Mouse (Mus musculus) myocyte (in vitro differentiated cells): ENCODE measurements around the gene Anks1. TPM values are rescaled to one million over a fixed set of nuclear protein-coding genes. Genes with fewer than 3 reads are reported as not detected.

Source experiments
- H3K27me3 ChIP-seq: one replicate; pipeline ENCODE4 v1.6.1; 2011; ENCODE audit not compliant: control insufficient read depth, insufficient read depth, insufficient read length
- H3K36me3 ChIP-seq: one replicate; pipeline ENCODE4 v1.6.1; 2011; ENCODE audit not compliant: control insufficient read depth, insufficient read depth
- H3K4me2 ChIP-seq: one replicate; pipeline ENCODE4 v1.6.1; 2011; ENCODE audit warnings: low read depth, control low read depth
- H3K4me3 ChIP-seq: one replicate; pipeline ENCODE4 v1.5.1; 2011; ENCODE audit warnings: mild to moderate bottlenecking, control low read depth, moderate library complexity
- H3K79me2 ChIP-seq: one replicate; pipeline ENCODE4 v1.6.1; 2011; ENCODE audit not compliant: control insufficient read depth, insufficient read depth
- H3ac ChIP-seq: one replicate; pipeline ENCODE4 v1.6.1; 2011; ENCODE audit not compliant: control insufficient read depth, insufficient read length
- CEBPB ChIP-seq: IDR thresholded peaks from 2 replicates; pipeline ENCODE4 v1.6.1; 2011; ENCODE audit warnings: mild to moderate bottlenecking, moderate library complexity; ENCODE audit not compliant: poor library complexity, insufficient read depth, severe bottlenecking
- E2F4 ChIP-seq: IDR thresholded peaks from one replicate; pipeline ENCODE4 v1.6.1; 2011; ENCODE audit warnings: mild to moderate bottlenecking, control low read depth, moderate library complexity; ENCODE audit not compliant: insufficient read depth
- MAX ChIP-seq: IDR thresholded peaks from one replicate; pipeline ENCODE4 v1.6.1; 2011; ENCODE audit warnings: low read depth, mild to moderate bottlenecking, control low read depth
- MYOD1 ChIP-seq, 3 experiments: IDR thresholded peaks; one replicate each; pipeline ENCODE4 v1.6.1; 2011; ENCODE audit warnings: control low read depth in 2 of 3, low read depth in 2 of 3, mild to moderate bottlenecking in 2 of 3, moderate library complexity in 1 of 3; ENCODE audit not compliant: insufficient read length in 2 of 3, control insufficient read depth in 1 of 3
- MYOG ChIP-seq, 3 experiments: IDR thresholded peaks; one replicate each; pipeline ENCODE4 v1.6.1; 2011; ENCODE audit warnings: control low read depth in 2 of 3, low read depth in 2 of 3, mild to moderate bottlenecking in 2 of 3; ENCODE audit not compliant: insufficient read length in 2 of 3, control insufficient read depth in 1 of 3, insufficient read depth in 1 of 3
- POLR2A ChIP-seq: IDR thresholded peaks from one replicate; pipeline ENCODE4 v1.6.1; 2011; ENCODE audit warnings: low read depth, mild to moderate bottlenecking, control low read depth, moderate library complexity; ENCODE audit not compliant: insufficient read length
- POLR2AphosphoS2 ChIP-seq: IDR thresholded peaks from one replicate; pipeline ENCODE4 v1.6.1; 2011; ENCODE audit warnings: low read depth, control low read depth; ENCODE audit not compliant: insufficient read length
- REST ChIP-seq: IDR thresholded peaks from one replicate; pipeline ENCODE4 v1.6.1; 2011; ENCODE audit warnings: mild to moderate bottlenecking, control low read depth, moderate library complexity; ENCODE audit not compliant: insufficient read depth, insufficient read length
- SRF ChIP-seq: IDR thresholded peaks from one replicate; pipeline ENCODE4 v1.6.1; 2011; ENCODE audit warnings: low read depth; ENCODE audit not compliant: control insufficient read depth, insufficient read length
- TCF12 ChIP-seq: IDR thresholded peaks from one replicate; pipeline ENCODE4 v1.6.1; 2011; ENCODE audit warnings: mild to moderate bottlenecking, control low read depth; ENCODE audit not compliant: poor library complexity, insufficient read depth, severe bottlenecking
- TCF3 ChIP-seq: IDR thresholded peaks from one replicate; pipeline ENCODE4 v1.6.1; 2011; ENCODE audit warnings: low read depth, control low read depth; ENCODE audit not compliant: insufficient read length
- USF1 ChIP-seq: IDR thresholded peaks from one replicate; pipeline ENCODE4 v1.6.1; 2011; ENCODE audit warnings: low read depth, mild to moderate bottlenecking, control low read depth, moderate library complexity
- polyA plus RNA-seq: library from polyadenylated mRNA; unstranded; fragments of >200 nt; fragmentation: generic; extraction: Trizol; gene quantifications from one replicate; pipeline ENCODE4 v1.2.1, GENCODE M21; 2012; ENCODE audit warnings: missing spikeins

The Anks1 gene
- polyA plus RNA-seq, 1 experiment: 10.0 TPM

DNA sequence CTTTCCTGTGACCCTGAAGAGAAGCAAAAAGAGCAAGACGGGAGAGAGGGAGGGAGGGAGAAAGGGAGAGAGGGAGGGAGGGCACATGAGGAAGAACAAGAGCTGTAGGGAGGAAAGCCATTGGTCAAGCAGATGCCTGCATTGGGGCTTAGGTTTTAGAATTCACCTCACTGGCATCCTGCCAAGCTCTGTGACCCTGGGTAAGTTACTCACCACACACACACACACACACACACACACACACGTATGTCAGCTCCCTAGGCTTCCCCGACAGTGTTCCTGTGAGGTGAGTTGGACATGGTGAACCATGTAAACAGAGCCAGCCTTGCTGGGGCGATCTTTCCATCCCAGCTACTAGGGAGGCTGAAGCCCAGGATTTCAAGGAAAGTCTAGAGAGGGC lies 55.5 kb downstream of the Anks1 start:
- Histone ChIP-seq H3K27me3 (no peaks in the 10 kb centered on the region), H3K36me3 (no peaks in the 10 kb centered on the region), H3K4me3 (no peak overlapping the region), H3ac (no peak overlapping the region), H3K79me2 (no peaks in the 10 kb centered on the region), H3K4me2 (no peak overlapping the region)
- TF ChIP-seq CEBPB (no peak), REST (no peak), TCF3 (no peak), TCF12 (no peak)

DNA sequence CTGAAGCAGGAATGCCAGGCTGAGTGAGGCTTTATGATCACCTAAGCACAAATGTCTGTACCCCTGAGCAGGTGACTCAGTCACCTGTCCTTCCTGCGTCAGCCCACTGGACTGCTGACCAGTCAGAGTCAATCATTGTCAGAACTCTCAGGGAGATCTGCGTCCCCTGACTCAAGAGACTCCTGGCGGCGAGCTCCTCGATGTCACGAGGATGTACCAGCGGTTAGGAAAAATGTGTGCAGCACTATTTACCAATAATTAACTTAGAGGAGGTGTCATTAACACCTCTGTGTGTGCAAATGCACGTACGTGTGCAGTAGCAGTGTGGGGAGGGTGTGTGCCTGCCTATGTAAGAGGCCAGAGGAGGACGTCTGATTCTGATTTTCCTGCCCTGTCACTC lies 56.2 kb downstream of the Anks1 start:
- Histone ChIP-seq H3K27me3 (no peaks in the 10 kb centered on the region), H3K4me2 (no peak overlapping the region), H3K79me2 (no peaks in the 10 kb centered on the region), H3K4me3 (no peak overlapping the region), H3K36me3 (no peaks in the 10 kb centered on the region), H3ac (no peak overlapping the region)
- TF ChIP-seq MYOG (IDR thresholded peaks at IDR 0.05; ENCODE audit: control insufficient read depth in 1 of 3, insufficient read depth in 1 of 3, insufficient read length in 2 of 3, low read depth in 2 of 3) (no peak), CEBPB (no peak), POLR2AphosphoS2 (no peak), TCF12 (no peak), POLR2A (no peak), REST (no peak), TCF3 (no peak), E2F4 (no peak), USF1 (no peak), SRF (no peak)

GRCm38 (mm10) chr17:27966056-27966455 lies 57.0 kb downstream of the Anks1 start:
- H3K79me2 ChIP-seq: no peaks in the 10 kb centered on the region
- no peaks in the 10 kb centered on the region for H3K36me3 ChIP-seq

DNA sequence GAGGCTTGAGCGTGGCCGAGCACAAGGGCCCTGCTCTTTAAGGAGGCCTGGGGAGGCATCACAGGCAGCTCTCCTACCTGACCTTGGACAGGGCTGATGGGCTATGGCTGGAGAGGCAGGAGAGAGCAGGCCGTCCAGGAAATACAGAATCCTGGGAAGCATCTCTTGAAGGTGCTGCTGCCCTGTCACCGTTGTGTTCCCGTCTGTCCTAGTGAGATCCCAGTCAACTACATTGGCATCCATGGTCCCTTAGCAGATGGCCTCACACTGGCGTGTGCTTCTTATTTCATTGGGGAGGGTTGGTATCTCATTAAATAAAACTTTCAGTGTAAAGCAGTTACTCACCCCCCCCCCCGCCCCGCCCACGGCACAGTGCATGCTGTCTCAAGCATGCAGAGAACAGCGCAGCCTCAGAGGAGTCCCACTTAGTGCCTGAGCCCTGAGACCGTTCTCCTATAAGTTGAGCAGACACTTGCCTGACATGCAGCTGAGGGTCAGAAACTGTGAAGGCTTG lies 57.5 kb downstream of the Anks1 start:
- no peaks in the 10 kb centered on the region for H3K79me2 ChIP-seq
- no peak overlapping the region for H3K4me3 ChIP-seq
- H3K4me2 ChIP-seq: no peak overlapping the region
- H3K27me3 ChIP-seq: no peaks in the 10 kb centered on the region
- no peak for TF ChIP-seq TCF12
- TF ChIP-seq TCF3: no peak
- no peak for TF ChIP-seq MYOG (IDR thresholded peaks at IDR 0.05; ENCODE audit: control insufficient read depth in 1 of 3, insufficient read depth in 1 of 3, insufficient read length in 2 of 3, low read depth in 2 of 3)
- TF ChIP-seq POLR2AphosphoS2: no peak
- no peak for TF ChIP-seq E2F4
- no peak for TF ChIP-seq USF1
- no peak for TF ChIP-seq SRF
- no peak for TF ChIP-seq CEBPB
- no peak for TF ChIP-seq REST
- no peak for TF ChIP-seq MAX
- TF ChIP-seq POLR2A: no peak
- no peak for TF ChIP-seq MYOD1 (IDR thresholded peaks at IDR 0.05; ENCODE audit: control insufficient read depth in 1 of 3, insufficient read length in 2 of 3, low read depth in 2 of 3)
- H3K36me3 ChIP-seq: no peaks in the 10 kb centered on the region
- H3ac ChIP-seq: no peak overlapping the region

More at GRCm38 (mm10) chr17:27966056-27966455, 57.0 kb downstream of the Anks1 start:
- Histone ChIP-seq H3K27me3 (no peaks in the 10 kb centered on the region), H3ac (no peak overlapping the region), H3K4me2 (no peak overlapping the region), H3K4me3 (no peak overlapping the region)
- no peak for TF ChIP-seq REST
- TF ChIP-seq USF1: no peak
- TF ChIP-seq POLR2AphosphoS2: no peak
- no peak for TF ChIP-seq MAX
- no peak for TF ChIP-seq CEBPB
- no peak for TF ChIP-seq E2F4
- no peak for TF ChIP-seq MYOD1 (IDR thresholded peaks at IDR 0.05; ENCODE audit: control insufficient read depth in 1 of 3, insufficient read length in 2 of 3, low read depth in 2 of 3)
- no peak for TF ChIP-seq TCF12
- TF ChIP-seq SRF: no peak
- TF ChIP-seq MYOG (IDR thresholded peaks at IDR 0.05; ENCODE audit: control insufficient read depth in 1 of 3, insufficient read depth in 1 of 3, insufficient read length in 2 of 3, low read depth in 2 of 3): no peak
- no peak for TF ChIP-seq POLR2A
- TF ChIP-seq TCF3: no peak

DNA sequence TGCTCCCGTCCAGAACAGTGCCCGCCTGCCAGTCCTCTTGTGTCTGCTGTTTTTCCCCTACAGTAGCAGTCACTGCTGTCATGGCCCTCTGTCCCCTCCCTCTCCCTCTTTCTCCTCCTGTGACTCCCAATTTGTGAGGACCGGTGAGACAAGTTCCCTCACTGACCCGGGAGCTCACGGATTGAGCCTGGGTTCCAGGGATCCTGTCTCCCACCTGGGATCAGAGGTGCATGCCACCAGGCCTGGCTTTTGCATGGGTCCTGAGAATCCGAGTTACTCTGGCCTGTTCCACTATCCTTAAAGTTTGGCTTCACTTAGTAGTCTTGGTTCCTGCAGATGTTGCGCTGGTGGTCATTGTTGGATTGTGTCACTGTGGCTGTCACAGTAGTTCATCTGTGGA lies 58.4 kb downstream of the Anks1 start:
- TF ChIP-seq TCF12 (no peak), USF1 (no peak), CEBPB (no peak), SRF (no peak), POLR2A (no peak), MYOG (IDR thresholded peaks at IDR 0.05; ENCODE audit: control insufficient read depth in 1 of 3, insufficient read depth in 1 of 3, insufficient read length in 2 of 3, low read depth in 2 of 3) (no peak), MYOD1 (IDR thresholded peaks at IDR 0.05; ENCODE audit: control insufficient read depth in 1 of 3, insufficient read length in 2 of 3, low read depth in 2 of 3) (no peak), E2F4 (no peak), POLR2AphosphoS2 (no peak), REST (no peak), TCF3 (no peak), MAX (no peak)
- H3K79me2 ChIP-seq: no peaks in the 10 kb centered on the region
- H3K36me3 ChIP-seq: no peaks in the 10 kb centered on the region
- no peaks in the 10 kb centered on the region for H3K27me3 ChIP-seq
- H3K4me3 ChIP-seq: no peak overlapping the region
- H3ac ChIP-seq: no peak overlapping the region
- no peak overlapping the region for H3K4me2 ChIP-seq
